Mouse (Mus musculus): ENCODE measurements around the gene Pmp22.

GRCm38 (mm10) chr11:63127513-63127912 is 1.3 kb upstream of the Pmp22 start:
- no peak for TF ChIP-seq POLR2A (IDR thresholded peaks at IDR 0.05; ENCODE audit: borderline replicate concordance, control insufficient read depth, low read depth, low read length)
- TF ChIP-seq CTCF (IDR thresholded peaks at IDR 0.05; ENCODE audit: control insufficient read depth, insufficient read depth, low read length) = no peak

All from bone marrow, adult 2 months (tissue).